Mouse (Mus musculus): ENCODE data around the gene Nol9.

DNA sequence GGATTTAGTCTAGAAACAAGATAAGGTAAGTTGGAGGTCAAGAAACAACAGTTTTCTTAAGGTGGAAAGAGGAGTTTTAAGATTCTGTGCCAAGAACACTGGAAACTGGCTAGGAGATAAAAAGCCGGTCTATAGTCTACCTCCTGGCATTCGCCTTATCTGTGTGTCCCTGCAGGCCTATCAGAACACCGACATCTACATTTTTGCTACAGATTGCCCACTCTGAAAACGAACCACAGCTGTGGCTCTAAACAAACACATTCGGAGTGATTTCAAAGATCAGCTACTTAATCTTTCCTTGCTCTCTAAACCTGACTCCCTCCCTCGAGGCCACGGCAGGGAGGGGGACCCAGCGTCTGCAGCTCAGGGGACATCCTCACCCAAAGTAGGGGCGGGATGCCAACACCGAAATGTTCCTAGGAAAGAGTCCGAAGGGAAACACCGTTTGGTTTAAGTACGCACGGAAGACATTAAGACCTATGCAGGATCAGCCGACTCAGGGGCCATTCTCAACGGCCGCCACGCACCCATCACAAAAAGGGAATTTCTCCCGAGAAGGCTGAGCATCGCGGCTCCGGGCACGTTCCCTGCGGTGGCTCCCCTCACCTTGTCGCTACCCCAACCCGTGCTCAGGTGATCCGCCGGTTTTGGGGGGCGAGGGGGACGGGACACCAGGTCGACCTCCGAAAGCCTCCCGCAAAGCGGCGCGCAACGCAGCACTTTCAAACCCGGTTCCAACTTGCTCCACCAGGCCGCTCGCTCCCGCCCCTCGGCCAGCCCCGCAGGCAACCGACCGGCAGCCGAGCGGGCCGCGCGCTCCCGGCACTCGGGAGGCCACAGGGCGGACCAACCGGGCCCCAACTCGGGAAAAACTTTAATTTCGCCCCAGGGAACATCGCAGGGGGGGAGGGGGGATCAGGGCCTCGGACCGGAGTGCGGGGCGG lies 44.6 kb upstream of the Nol9 start:
- TF ChIP-seq POLR2A (IDR thresholded peaks at IDR 0.05; ENCODE audit: borderline replicate concordance, extremely low read depth, insufficient read depth, insufficient read length, poor library complexity, severe bottlenecking) (no peak), CTCF (IDR thresholded peaks at IDR 0.05; ENCODE audit: borderline replicate concordance, extremely low read depth, insufficient read depth, insufficient read length) (no peak)
